Mouse (Mus musculus): ENCODE measurements around the gene Cts3.
"Not testable (repeated sequence)": the region's sequence is repeated elsewhere in the genome, so short reads cannot be mapped to it uniquely, and the experiment has no call there.

Gene Cts3

GRCm38 (mm10) chr13:61570027-61570426 is at the start of gene Cts3:
Gene Cts3 (minus strand): TSS chr13:61570127.
- CTCF ChIA-PET, result no interaction called here

GRCm38 (mm10) chr13:61568074-61568473 is 1.9 kb downstream of the Cts3 start, which contains the start of gene Gm49352:
Gene Gm49352 (minus strand): TSS chr13:61568174.
- CTCF ChIA-PET, result not testable (repeated sequence)

- CTCF ChIA-PET, result no interaction called here
Observed at GRCm38 (mm10) chr13:61541631-61542030, 28.3 kb downstream of the Cts3 start, which contains the start of gene Ctsm. Gene Ctsm (minus strand): TSS chr13:61541839.

All from spleen, embryonic (tissue).